Mouse (Mus musculus): ENCODE results near the gene Ldlrad1. TPM values are rescaled to one million over a fixed set of nuclear protein-coding genes. Genes with fewer than 3 reads are reported as not detected.

Ldlrad1 gene
- polyA plus RNA-seq, 1 experiment: not detected

GRCm38 (mm10) chr4:107207016-107207415 is 2.0 kb upstream of the Ldlrad1 start:
- H3K4me3 ChIP-seq (ENCODE audit: insufficient read depth, low read length): no peak overlapping the region
- H3K4me1 ChIP-seq (ENCODE audit: control insufficient read depth, insufficient read depth, low read length): no peaks in the 10 kb centered on the region
- no peak overlapping the region for H3K27ac ChIP-seq (ENCODE audit: insufficient read depth, low read length)
- TF ChIP-seq POLR2A (IDR thresholded peaks at IDR 0.05; ENCODE audit: low read depth, low read length) (no peak), CTCF (IDR thresholded peaks at IDR 0.05; ENCODE audit: borderline replicate concordance, insufficient read depth, low read length) (no peak)

- Histone ChIP-seq H3K4me3 (ENCODE audit: insufficient read depth, low read length) (no peak overlapping the region), H3K27ac (ENCODE audit: insufficient read depth, low read length) (no peak overlapping the region), H3K4me1 (ENCODE audit: control insufficient read depth, insufficient read depth, low read length) (no peaks in the 10 kb centered on the region)
- TF ChIP-seq CTCF (IDR thresholded peaks at IDR 0.05; ENCODE audit: borderline replicate concordance, insufficient read depth, low read length) (no peak), POLR2A (IDR thresholded peaks at IDR 0.05; ENCODE audit: low read depth, low read length) (no peak)
Observed at GRCm38 (mm10) chr4:107210483-107211097, 1.6 kb downstream of the Ldlrad1 start.

- no peaks in the 10 kb centered on the region for H3K4me1 ChIP-seq (ENCODE audit: control insufficient read depth, insufficient read depth, low read length)
- no peak overlapping the region for H3K27ac ChIP-seq (ENCODE audit: insufficient read depth, low read length)
- TF ChIP-seq CTCF (IDR thresholded peaks at IDR 0.05; ENCODE audit: borderline replicate concordance, insufficient read depth, low read length): no peak
- no peak for TF ChIP-seq POLR2A (IDR thresholded peaks at IDR 0.05; ENCODE audit: low read depth, low read length)
- H3K4me3 ChIP-seq (ENCODE audit: insufficient read depth, low read length): no peak overlapping the region
Observed at GRCm38 (mm10) chr4:107211465-107211864, 2.5 kb downstream of the Ldlrad1 start.

- no peak overlapping the region for H3K4me3 ChIP-seq (ENCODE audit: insufficient read depth, low read length)
- TF ChIP-seq POLR2A (IDR thresholded peaks at IDR 0.05; ENCODE audit: low read depth, low read length) (no peak), CTCF (IDR thresholded peaks at IDR 0.05; ENCODE audit: borderline replicate concordance, insufficient read depth, low read length) (no peak)
Observed at GRCm38 (mm10) chr4:107211936-107212335, 3.0 kb downstream of the Ldlrad1 start.

GRCm38 (mm10) chr4:107213279-107214011 is 4.5 kb downstream of the Ldlrad1 start:
- TF ChIP-seq CTCF (IDR thresholded peaks at IDR 0.05; ENCODE audit: borderline replicate concordance, insufficient read depth, low read length): no peak
- TF ChIP-seq POLR2A (IDR thresholded peaks at IDR 0.05; ENCODE audit: low read depth, low read length): no peak
- H3K4me3 ChIP-seq (ENCODE audit: insufficient read depth, low read length): no peak overlapping the region
- no peaks in the 10 kb centered on the region for H3K4me1 ChIP-seq (ENCODE audit: control insufficient read depth, insufficient read depth, low read length)
- no peak overlapping the region for H3K27ac ChIP-seq (ENCODE audit: insufficient read depth, low read length)

More at GRCm38 (mm10) chr4:107211936-107212335, 3.0 kb downstream of the Ldlrad1 start:
- H3K27ac ChIP-seq (ENCODE audit: insufficient read depth, low read length): no peak overlapping the region
- H3K4me1 ChIP-seq (ENCODE audit: control insufficient read depth, insufficient read depth, low read length): no peaks in the 10 kb centered on the region

- Histone ChIP-seq H3K27ac (ENCODE audit: insufficient read depth, low read length) (no peak overlapping the region), H3K4me1 (ENCODE audit: control insufficient read depth, insufficient read depth, low read length) (no peaks in the 10 kb centered on the region), H3K4me3 (ENCODE audit: insufficient read depth, low read length) (no peak overlapping the region)
- TF ChIP-seq CTCF (IDR thresholded peaks at IDR 0.05; ENCODE audit: borderline replicate concordance, insufficient read depth, low read length) (no peak), POLR2A (IDR thresholded peaks at IDR 0.05; ENCODE audit: low read depth, low read length) (no peak)
Observed at GRCm38 (mm10) chr4:107217574-107217973, 8.6 kb downstream of the Ldlrad1 start.

GRCm38 (mm10) chr4:107221524-107221923 is 12.5 kb downstream of the Ldlrad1 start:
- no peak overlapping the region for H3K4me3 ChIP-seq (ENCODE audit: insufficient read depth, low read length)
- H3K4me1 ChIP-seq (ENCODE audit: control insufficient read depth, insufficient read depth, low read length): peaks cover 3% of the 10 kb centered on the region; the same call in 1 of the 2 replicates
- H3K27ac ChIP-seq (ENCODE audit: insufficient read depth, low read length): no peak overlapping the region
- TF ChIP-seq POLR2A (IDR thresholded peaks at IDR 0.05; ENCODE audit: low read depth, low read length) (no peak), CTCF (IDR thresholded peaks at IDR 0.05; ENCODE audit: borderline replicate concordance, insufficient read depth, low read length) (no peak)

- TF ChIP-seq CTCF (IDR thresholded peaks at IDR 0.05; ENCODE audit: borderline replicate concordance, insufficient read depth, low read length): no peak
- TF ChIP-seq POLR2A (IDR thresholded peaks at IDR 0.05; ENCODE audit: low read depth, low read length): no peak
- Histone ChIP-seq H3K4me1 (ENCODE audit: control insufficient read depth, insufficient read depth, low read length) (peaks cover 3% of the 10 kb centered on the region; the same call in 1 of the 2 replicates), H3K4me3 (ENCODE audit: insufficient read depth, low read length) (no peak overlapping the region), H3K27ac (ENCODE audit: insufficient read depth, low read length) (no peak overlapping the region)
Observed at GRCm38 (mm10) chr4:107223225-107224204, 14.5 kb downstream of the Ldlrad1 start.

- peaks cover 5% of the 10 kb centered on the region; the same call in 1 of the 2 replicates for H3K4me1 ChIP-seq (ENCODE audit: control insufficient read depth, insufficient read depth, low read length)
- no peak overlapping the region for H3K4me3 ChIP-seq (ENCODE audit: insufficient read depth, low read length)
- TF ChIP-seq POLR2A (IDR thresholded peaks at IDR 0.05; ENCODE audit: low read depth, low read length): no peak
- TF ChIP-seq CTCF (IDR thresholded peaks at IDR 0.05; ENCODE audit: borderline replicate concordance, insufficient read depth, low read length): no peak
- no peak overlapping the region for H3K27ac ChIP-seq (ENCODE audit: insufficient read depth, low read length)
Observed at GRCm38 (mm10) chr4:107226313-107226712, 17.3 kb downstream of the Ldlrad1 start.
